Mouse (Mus musculus) midbrain, postnatal 0 days (tissue): ENCODE data around the gene Dlg2. TPM values are rescaled to one million over a fixed set of nuclear protein-coding genes. Genes with fewer than 3 reads are reported as not detected.

Experiments
- ATAC-seq: fragments of 200-750 bp; cut with Nextera tagmentation; 2 replicates; pipeline ENCODE4 v1.8.0; 2017; ENCODE audit warnings: moderate number of reproducible peaks, mild to moderate bottlenecking, moderate TSS enrichment, moderate library complexity; ENCODE audit not compliant: low FRiP score
- DNase-seq: peaks from one replicate; pipeline ENCODE4 v3.0.0-alpha.2; 2015; ENCODE audit warnings: low spot score
- H3K27ac ChIP-seq: fragments of 300-500 bp; sonication (generic); 2 replicates; pipeline ENCODE4 v1.5.1; 2014; ENCODE audit warnings: low read depth, mild to moderate bottlenecking, low read length, mixed read lengths
- H3K27me3 ChIP-seq: fragments of 300-500 bp; sonication (generic); 2 replicates; pipeline ENCODE4 v1.6.1; 2014; ENCODE audit warnings: low read length, control low read depth, mixed read lengths; ENCODE audit not compliant: insufficient read depth
- H3K36me3 ChIP-seq: fragments of 300-500 bp; sonication (generic); 2 replicates; pipeline ENCODE4 v1.6.1; 2014; ENCODE audit warnings: low read length, control low read depth, mixed read lengths; ENCODE audit not compliant: insufficient read depth
- H3K4me1 ChIP-seq: fragments of 300-500 bp; sonication (generic); 2 replicates; pipeline ENCODE4 v1.6.1; 2014; ENCODE audit warnings: mild to moderate bottlenecking, control low read depth, antibody characterized with exemption, low read length, mixed read lengths; ENCODE audit not compliant: insufficient read depth
- H3K4me2 ChIP-seq: fragments of 300-500 bp; sonication (generic); 2 replicates; pipeline ENCODE4 v1.6.1; 2014; ENCODE audit warnings: low read depth, mild to moderate bottlenecking, low read length, mixed read lengths; ENCODE audit not compliant: poor library complexity, severe bottlenecking
- H3K4me3 ChIP-seq: fragments of 300-500 bp; sonication (generic); 2 replicates; pipeline ENCODE4 v1.5.1; 2014; ENCODE audit warnings: low read depth, mild to moderate bottlenecking, low read length, moderate library complexity
- H3K9ac ChIP-seq: fragments of 300-500 bp; sonication (generic); replicated peaks from 2 replicates; pipeline ENCODE4 v1.6.1; 2014; ENCODE audit warnings: mild to moderate bottlenecking, low read length, moderate library complexity, mixed read lengths; ENCODE audit not compliant: poor library complexity, severe bottlenecking
- H3K9me3 ChIP-seq: fragments of 300-500 bp; sonication (generic); 2 replicates; pipeline ENCODE4 v1.6.1; 2016; ENCODE audit warnings: low read length, control low read depth
- CTCF ChIP-seq: IDR thresholded peaks from 2 replicates; pipeline ENCODE4 v1.5.1; 2016; ENCODE audit warnings: antibody characterized with exemption, mild to moderate bottlenecking
- WGBS: fragments of 180-500 bp; shearing (Covaris S2); extraction: QIAGEN DNeasy Blood & Tissue Kit; methylation state at CpG from one replicate; pipeline ENCODE4 v1.1.7; 2014; 5-methylcytosine and 5-hydroxymethylcytosine counted together
- polyA plus RNA-seq: library from polyadenylated mRNA; unstranded; fragments of >200 nt; fragmentation: Nextera tagmentation; extraction: Ambion mirVana; gene quantifications from 2 replicates; pipeline ENCODE4 v1.2.1, GENCODE M21; 2015
- total RNA-seq: library from RNA; depleted of rRNA; stranded (reverse); fragments of >200 nt; gene quantifications from 2 replicates; pipeline ENCODE4 v1.2.3, GENCODE M21; 2014

Dlg2 gene
- total and polyA plus RNA-seq, 2 experiments from 2014 or later: 21.6 to 126 TPM

GRCm38 (mm10) chr7:92457791-92458190 is 1981.3 kb downstream of the Dlg2 start:
- ATAC-seq (no peak), DNase-seq (no peak)
- 50% methylated on average over 4 of the region's 4 CpGs for WGBS
- Histone ChIP-seq H3K4me3 (no peak overlapping the region), H3K27me3 (no peaks in the 10 kb centered on the region), H3K9ac (no peak overlapping the region), H3K9me3 (no peaks in the 10 kb centered on the region), H3K4me1 (no peaks in the 10 kb centered on the region), H3K4me2 (no peak overlapping the region), H3K36me3 (no peaks in the 10 kb centered on the region), H3K27ac (no peak overlapping the region)
- no peak for TF ChIP-seq CTCF

GRCm38 (mm10) chr7:92458308-92458707 is 1981.8 kb downstream of the Dlg2 start:
- H3K9ac ChIP-seq: no peak overlapping the region
- WGBS: 83% methylated on average over 4 of the region's 4 CpGs
- DNase-seq: no peak
- no peak for ATAC-seq
- no peaks in the 10 kb centered on the region for H3K36me3 ChIP-seq
- H3K4me3 ChIP-seq: no peak overlapping the region
- no peaks in the 10 kb centered on the region for H3K9me3 ChIP-seq
- no peak for TF ChIP-seq CTCF
- H3K4me1 ChIP-seq: no peaks in the 10 kb centered on the region
- no peak overlapping the region for H3K27ac ChIP-seq
- no peak overlapping the region for H3K4me2 ChIP-seq
- H3K27me3 ChIP-seq: no peaks in the 10 kb centered on the region

- DNase-seq: peak; percentile 63
- ATAC-seq: no peak; the same call in 1 of the 2 replicates
These were observed 1984.1 kb downstream of the Dlg2 start for GRCm38 (mm10) chr7:92460578-92460977.

GRCm38 (mm10) chr7:92461256-92461655 is 1984.8 kb downstream of the Dlg2 start:
- no peak for ATAC-seq
- H3K36me3 ChIP-seq: no peaks in the 10 kb centered on the region
- 84% methylated on average over 3 of the region's 3 CpGs for WGBS
- no peak overlapping the region for H3K27ac ChIP-seq
- no peaks in the 10 kb centered on the region for H3K4me1 ChIP-seq
- H3K9ac ChIP-seq: no peak overlapping the region
- H3K4me3 ChIP-seq: no peak overlapping the region
- H3K4me2 ChIP-seq: no peak overlapping the region
- TF ChIP-seq CTCF: no peak
- no peaks in the 10 kb centered on the region for H3K27me3 ChIP-seq
- H3K9me3 ChIP-seq: no peaks in the 10 kb centered on the region
- DNase-seq: no peak

More at GRCm38 (mm10) chr7:92460578-92460977, 1984.1 kb downstream of the Dlg2 start:
- no peak overlapping the region for H3K4me2 ChIP-seq
- no peak overlapping the region for H3K9ac ChIP-seq
- H3K27me3 ChIP-seq: no peaks in the 10 kb centered on the region
- no peak overlapping the region for H3K27ac ChIP-seq
- H3K4me1 ChIP-seq: no peaks in the 10 kb centered on the region
- no peaks in the 10 kb centered on the region for H3K9me3 ChIP-seq
- H3K4me3 ChIP-seq: no peak overlapping the region
- no peak for TF ChIP-seq CTCF
- no peaks in the 10 kb centered on the region for H3K36me3 ChIP-seq

GRCm38 (mm10) chr7:92463080-92463877 is 1986.8 kb downstream of the Dlg2 start:
- Histone ChIP-seq H3K9me3 (no peaks in the 10 kb centered on the region), H3K4me1 (no peaks in the 10 kb centered on the region), H3K36me3 (no peaks in the 10 kb centered on the region), H3K4me3 (no peak overlapping the region), H3K27ac (no peak overlapping the region), H3K27me3 (no peaks in the 10 kb centered on the region), H3K9ac (no peak overlapping the region), H3K4me2 (no peak overlapping the region)
- no peak for ATAC-seq
- no peak for TF ChIP-seq CTCF
- WGBS: 85% methylated on average over 2 of the region's 2 CpGs
- no peak for DNase-seq

- 58% methylated on average over 2 of the region's 2 CpGs for WGBS
- no peak overlapping the region for H3K27ac ChIP-seq
- no peak overlapping the region for H3K4me2 ChIP-seq
- ATAC-seq (no peak), DNase-seq (no peak)
- H3K9me3 ChIP-seq: no peaks in the 10 kb centered on the region
- no peak for TF ChIP-seq CTCF
- H3K4me1 ChIP-seq: no peaks in the 10 kb centered on the region
- no peak overlapping the region for H3K4me3 ChIP-seq
- no peaks in the 10 kb centered on the region for H3K27me3 ChIP-seq
- no peaks in the 10 kb centered on the region for H3K36me3 ChIP-seq
- no peak overlapping the region for H3K9ac ChIP-seq
These were observed 1987.8 kb downstream of the Dlg2 start for GRCm38 (mm10) chr7:92464290-92464689.
